Mouse (Mus musculus) mesoderm, embryonic 11.5 days (tissue): ENCODE measurements at regions not wholly inside any gene's neighbourhood (a gene's known extent, or its start where the extent isn't known, plus 50 kb on each side); places are given as distances from the start of the nearest gene placed in this dataset.
"Not testable (repeated sequence)": the region's sequence is repeated elsewhere in the genome, so short reads cannot be mapped to it uniquely, and the experiment has no call there.

Experiments
- DNase-seq: peaks from one replicate; pipeline ENCODE4 v3.0.0-alpha.2; 2012; ENCODE audit warnings: low read depth, low spot score

- DNase-seq, result no peak
Measured at GRCm38 (mm10) chrX:93888480-93888879, 56.5 kb upstream of the Pdk3 start.

GRCm38 (mm10) chrX:93888966-93889365, 57.0 kb upstream of the Pdk3 start:
- DNase-seq, result no peak

- DNase-seq, result peak; percentile 78
Measured at GRCm38 (mm10) chrX:93889394-93890042, 57.5 kb upstream of the Pdk3 start.

- no peak for DNase-seq
Measured at GRCm38 (mm10) chrX:93896838-93897820, 65.1 kb upstream of the Pdk3 start.

- no peak for DNase-seq
Measured at GRCm38 (mm10) chrX:93903209-93903608, 65.2 kb upstream of the AU015836 start.

- DNase-seq, result no peak
Measured at GRCm38 (mm10) chrX:93905531-93905930, 62.9 kb upstream of the AU015836 start.

- peak; percentile 76 for DNase-seq
Measured at GRCm38 (mm10) chrX:93911087-93911840, 57.2 kb upstream of the AU015836 start.

- DNase-seq, result no peak
Measured at GRCm38 (mm10) chrX:93915548-93915947, 52.9 kb upstream of the AU015836 start.

GRCm38 (mm10) chrX:93917367-93917766, 51.1 kb upstream of the AU015836 start:
- not testable (repeated sequence) for DNase-seq
